Mouse (Mus musculus) Patski (cell line): Measurements from ENCODE around the gene Ldha. TPM values are rescaled to one million over a fixed set of nuclear protein-coding genes. Genes with fewer than 3 reads are reported as not detected.
A peak's percentile ranks its signal among the peaks of the same experiment; 100 is the strongest.
"Not testable (repeated sequence)": the region's sequence is repeated elsewhere in the genome, so short reads cannot be mapped to it uniquely, and the experiment has no call there.

ENCODE experiments used
- ATAC-seq: fragments of 100-300 bp; one replicate; pipeline ENCODE4 v1.8.0; 2021
- CTCF ChIA-PET: fragments of 350-600 bp; sonication (Branson Sonifier 250); formaldehyde crosslinking; loops from one replicate; lab custom pipeline; 2022; ENCODE audit warnings: inconsistent platforms; lab: Charles Lee
- POLR2A ChIA-PET: fragments of 350-600 bp; sonication (Branson Sonifier 250); formaldehyde crosslinking; loops from one replicate; lab custom pipeline; 2022; ENCODE audit warnings: antibody characterized with exemption, inconsistent platforms; lab: Charles Lee
- DNase-seq: peaks from one replicate; pipeline ENCODE4 v3.0.0-alpha.2; 2011; ENCODE audit warnings: low read depth, low spot score
- H3K27me3 ChIP-seq: fragments of 371-371 bp; one replicate; pipeline ENCODE4 v1.5.1; 2021
- CTCF ChIP-seq: fragments of 100-300 bp; IDR thresholded peaks from one replicate; pipeline ENCODE4 v1.5.1; 2021
- in situ Hi-C: fragments of 300-500 bp; cut with MboI; formaldehyde crosslinking; loops from 3 replicates; pipeline ENCODE4 v1.11.1; 2018; ENCODE audit warnings: low pct_unique_long_range_greater_than_20kb, mixed read lengths
- polyA plus RNA-seq: library from polyadenylated mRNA; unstranded; gene quantifications from one replicate; pipeline ENCODE4 v1.2.3, GENCODE M21; 2021

Ldha gene
- polyA plus RNA-seq, 1 experiment from 2014 or later, result 752 TPM

DNA sequence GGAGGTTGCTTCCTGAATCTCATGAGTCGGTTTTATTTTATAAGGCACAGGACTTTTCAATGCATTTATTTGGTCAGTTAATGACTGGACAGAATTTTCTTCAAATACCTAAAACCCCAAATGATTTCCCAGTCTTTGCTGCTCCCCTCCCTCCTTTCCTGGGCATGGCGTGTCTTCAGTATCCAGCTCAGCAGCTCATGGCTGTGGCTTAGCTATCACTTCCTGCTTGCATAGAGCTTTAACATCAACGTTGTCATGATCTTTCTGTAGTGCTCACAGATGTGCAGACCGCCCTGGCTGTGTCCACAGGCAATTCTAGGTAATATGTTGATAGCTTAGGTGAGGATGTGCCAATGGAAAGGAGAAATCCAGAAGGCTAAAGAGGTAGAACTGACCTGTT is 30.7 kb downstream of the Ldha start:
- H3K27me3 ChIP-seq, result peaks cover 6% of the 10 kb centered on the region
- no peak for ATAC-seq
- no peak for DNase-seq
- ChIA-PET POLR2A (interaction anchor here (0.6 kb wide), 1 partner anchor 13 kb away, joined by 3 read pairs; no protein-coding TSS in a partner anchor), CTCF (interaction anchor here (1.0 kb wide), 1 partner anchor 15 kb away, joined by 3 read pairs; no protein-coding TSS in a partner anchor)
- TF ChIP-seq CTCF, result no peak
- in situ Hi-C loops, result no loop called here

DNA sequence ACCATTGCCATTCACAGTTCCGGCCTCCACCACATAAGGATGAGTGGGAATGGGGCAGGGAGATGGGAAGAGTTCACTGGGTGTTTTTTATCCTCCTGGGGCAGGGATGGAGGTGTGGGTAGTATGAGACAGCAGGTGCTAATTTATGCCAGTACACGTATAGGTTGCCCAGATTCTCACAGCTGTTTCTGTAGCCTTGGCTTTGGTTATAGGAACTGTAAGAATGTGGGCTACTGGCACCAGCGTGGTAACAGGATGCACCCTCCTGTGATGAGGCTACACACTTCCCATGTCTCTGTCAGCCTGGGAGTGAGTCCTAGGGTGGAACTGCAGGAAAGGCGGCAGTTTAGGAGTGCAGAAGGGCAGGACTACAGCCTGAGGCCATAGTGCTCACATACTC is 35.6 kb downstream of the Ldha start:
- H3K27me3 ChIP-seq, result no peaks in the 10 kb centered on the region
- no peak for DNase-seq
- TF ChIP-seq CTCF, result no peak
- ChIA-PET POLR2A (no interaction called here), CTCF (no interaction called here)
- no peak for ATAC-seq
- in situ Hi-C loops, result no loop called here

DNA sequence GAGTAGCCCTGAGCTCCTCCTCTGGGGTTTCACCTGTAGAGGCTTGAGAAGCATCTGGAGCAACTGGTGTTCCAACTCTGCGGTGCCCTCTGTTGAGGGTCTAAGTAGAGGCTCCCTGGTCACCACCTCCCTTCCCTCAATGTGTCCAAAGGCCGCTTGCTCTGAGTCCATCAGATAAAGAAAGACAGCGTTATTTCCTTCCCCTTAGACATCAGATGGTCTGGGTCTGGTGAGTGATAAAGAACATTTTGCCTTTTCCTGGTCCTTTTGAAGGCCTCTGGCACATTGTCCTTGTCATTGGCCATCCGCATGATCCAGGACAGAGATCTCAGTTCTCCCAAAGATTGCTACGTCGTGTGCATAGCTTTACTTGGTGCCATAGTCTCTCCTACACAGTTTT is 36.0 kb downstream of the Ldha start:
- CTCF ChIA-PET, result no interaction called here
- in situ Hi-C loops, result no loop called here
- ATAC-seq (no peak), DNase-seq (no peak)
- H3K27me3 ChIP-seq, result no peaks in the 10 kb centered on the region
- POLR2A ChIA-PET, result no interaction called here
- TF ChIP-seq CTCF, result no peak

DNA sequence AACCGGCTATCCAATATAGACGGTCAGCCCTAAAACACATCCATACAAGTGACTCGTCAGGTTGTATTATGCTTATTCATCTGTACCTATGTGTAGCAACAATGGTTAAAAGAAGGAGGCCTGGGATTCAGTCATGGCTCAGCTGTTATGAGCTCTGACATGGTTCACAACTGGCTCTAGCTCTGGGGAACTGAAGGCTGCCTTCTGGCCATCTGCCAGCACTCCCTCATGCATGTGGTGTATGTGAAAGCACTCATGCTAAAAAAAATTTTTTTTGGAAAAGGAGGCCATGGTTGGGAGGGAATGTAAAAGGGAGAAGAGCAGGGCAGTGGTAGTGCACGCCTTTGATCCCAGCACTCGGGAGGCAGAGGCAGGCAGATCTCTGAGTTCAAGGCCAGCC is 38.6 kb downstream of the Ldha start:
- in situ Hi-C loops, result no loop called here
- TF ChIP-seq CTCF, result no peak
- ATAC-seq (no peak), DNase-seq (peak; percentile 44)
- POLR2A ChIA-PET, result no interaction called here
- CTCF ChIA-PET, result no interaction called here
- no peaks in the 10 kb centered on the region for H3K27me3 ChIP-seq

DNA sequence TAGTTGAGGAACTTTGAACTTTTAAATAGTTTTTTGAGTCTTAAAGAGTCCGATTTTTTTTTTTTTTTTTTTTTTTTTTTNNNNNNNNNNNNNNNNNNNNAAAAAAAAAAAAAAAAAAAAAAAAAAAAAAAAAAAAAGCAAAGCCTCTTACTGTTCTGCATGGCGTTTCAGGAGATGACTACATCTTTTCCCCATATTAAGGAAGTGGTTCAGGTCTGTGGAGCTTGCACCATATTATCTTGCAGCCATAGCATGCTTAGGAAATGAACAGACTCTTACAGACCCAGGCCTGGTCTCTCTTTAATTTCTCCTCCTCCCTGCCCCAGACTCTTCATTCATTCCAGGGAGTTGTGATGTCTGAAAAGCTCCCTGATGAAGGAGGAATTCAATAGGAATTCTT is 39.7 kb downstream of the Ldha start:
- H3K27me3 ChIP-seq, result no peaks in the 10 kb centered on the region
- ChIA-PET POLR2A (no interaction called here), CTCF (no interaction called here)
- DNase-seq (no peak), ATAC-seq (no peak)
- TF ChIP-seq CTCF, result no peak
- in situ Hi-C loops, result no loop called here

DNA sequence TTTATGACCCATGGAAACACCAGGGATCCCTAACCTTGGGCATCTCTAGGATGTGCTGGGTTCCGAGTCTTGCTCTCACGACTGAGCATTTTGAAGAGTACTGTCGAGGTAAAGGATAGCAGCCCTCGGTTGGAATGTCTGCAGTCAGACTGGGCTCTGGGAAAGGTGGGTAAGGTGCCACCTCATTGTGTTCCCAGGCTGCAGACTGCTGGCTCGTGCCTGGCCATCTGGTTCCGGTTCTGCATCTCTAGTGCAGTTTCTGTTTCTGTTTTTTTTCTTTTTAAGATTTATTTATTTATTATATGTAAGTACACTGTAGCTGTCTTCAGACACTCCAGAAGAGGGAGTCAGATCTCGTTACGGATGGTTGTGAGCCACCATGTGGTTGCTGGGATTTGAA is 40.7 kb downstream of the Ldha start:
- ATAC-seq, in situ Hi-C loops, H3K27me3 ChIP-seq, CTCF ChIA-PET, POLR2A ChIA-PET, DNase-seq: not testable (repeated sequence)

DNA sequence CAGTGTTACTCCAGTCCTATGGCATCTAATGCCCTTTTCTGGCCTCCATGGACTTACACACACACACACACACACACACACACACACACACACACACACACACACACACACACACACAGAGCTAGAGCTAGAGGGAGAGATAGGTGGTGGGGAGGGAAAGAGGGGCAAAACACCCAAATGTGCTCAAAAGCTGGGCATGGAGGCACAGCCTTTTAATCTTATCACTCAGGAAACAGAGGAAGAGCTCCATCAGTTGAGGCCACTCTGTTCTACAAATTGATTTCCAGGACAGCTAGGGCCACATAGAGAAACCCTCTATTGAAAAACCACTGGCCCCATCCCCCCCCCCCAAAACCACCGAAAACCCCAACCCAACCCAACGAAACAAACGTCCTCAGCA is 42.0 kb downstream of the Ldha start:
- in situ Hi-C loops, result no loop called here
- CTCF ChIA-PET, result interaction anchor here (0.9 kb wide), 1 partner anchor 23 kb away, joined by 3 read pairs; no protein-coding TSS in a partner anchor
- ATAC-seq (no peak), DNase-seq (no peak)
- TF ChIP-seq CTCF, result no peak
- POLR2A ChIA-PET, result no interaction called here
- H3K27me3 ChIP-seq, result no peaks in the 10 kb centered on the region

DNA sequence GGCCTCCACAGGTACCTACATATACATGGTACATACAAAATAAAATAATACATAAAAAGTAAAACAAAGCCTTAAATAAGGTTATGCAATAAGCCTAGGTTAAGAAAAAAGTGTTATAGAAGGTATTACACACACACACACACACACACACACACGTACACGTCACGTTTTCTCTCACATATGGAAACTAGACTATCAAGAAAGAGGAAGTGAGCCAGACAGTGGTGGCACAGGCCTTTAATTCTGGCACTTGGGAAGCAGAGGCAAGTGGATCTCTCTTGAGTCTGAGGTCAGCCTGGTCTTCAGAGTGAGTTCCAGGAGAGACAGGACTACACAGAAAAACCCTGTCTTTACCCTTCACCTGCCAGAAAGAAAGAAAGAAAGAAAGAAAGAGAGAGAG is 54.2 kb downstream of the Ldha start:
- in situ Hi-C loops, result no loop called here
- CTCF ChIA-PET, result interaction anchor here (0.6 to 1.7 kb wide), 3 partner anchors 10 to 12 kb away, joined by 3 to 5 read pairs (median 3); no protein-coding TSS in a partner anchor
- H3K27me3 ChIP-seq, result no peaks in the 10 kb centered on the region
- ATAC-seq, result no peak
- TF ChIP-seq CTCF, result no peak
- POLR2A ChIA-PET, result no interaction called here
- no peak for DNase-seq

DNA sequence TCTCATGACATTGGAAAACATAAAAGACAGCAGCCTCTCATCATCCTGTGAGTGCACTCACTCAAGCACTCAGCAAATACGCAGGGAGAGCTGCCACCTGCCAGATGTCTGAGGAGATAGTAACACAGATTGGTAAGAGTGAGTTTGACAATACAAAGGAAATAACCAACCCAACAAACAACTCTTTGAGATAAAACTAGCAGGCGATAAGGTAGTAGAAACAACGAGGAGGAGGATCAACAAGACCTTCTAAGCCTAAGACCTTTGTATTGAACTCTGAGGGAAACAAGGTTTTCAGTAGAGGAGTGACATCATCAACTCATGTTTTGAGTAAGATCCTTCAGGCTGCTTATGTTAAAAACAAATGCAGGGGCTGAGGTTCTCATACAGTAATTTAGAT is 58.1 kb downstream of the Ldha start:
- no peaks in the 10 kb centered on the region for H3K27me3 ChIP-seq
- DNase-seq (no peak), ATAC-seq (no peak)
- in situ Hi-C loops, result no loop called here
- CTCF ChIA-PET, result interaction anchor here (1.2 to 2.1 kb wide), 2 partner anchors 10 to 12 kb away, joined by 3 to 5 read pairs; no protein-coding TSS in a partner anchor
- no peak for TF ChIP-seq CTCF
- POLR2A ChIA-PET, result no interaction called here

Other genes starting within 250 kb of the Ldha start
- gene Sergef, start 201.7 kb upstream of the Ldha start, polyA plus RNA-seq, result 13.4 TPM
- not detected for gene Tph1, start 168.9 kb upstream of the Ldha start, polyA plus RNA-seq
- gene Saal1, start 130.8 kb upstream of the Ldha start, polyA plus RNA-seq, result 10.3 TPM
- 5.1 TPM for gene Saa3, start 125.8 kb upstream of the Ldha start, polyA plus RNA-seq
- gene Saa4, start 108.9 kb upstream of the Ldha start, polyA plus RNA-seq, result not detected
- not detected for gene Saa1, start 98.5 kb upstream of the Ldha start, polyA plus RNA-seq
- gene Saa2, start 89.7 kb upstream of the Ldha start, polyA plus RNA-seq, result 0.09 TPM
- gene Hps5, start 45.4 kb upstream of the Ldha start, polyA plus RNA-seq, result 34.4 TPM
- 45.2 TPM for gene Gtf2h1, start 45.4 kb upstream of the Ldha start, polyA plus RNA-seq
- not detected for gene Ldhc, start 19.7 kb downstream of the Ldha start, polyA plus RNA-seq
- 139 TPM for gene Tsg101, start 78.5 kb downstream of the Ldha start, polyA plus RNA-seq
- gene Uevld, start 117.1 kb downstream of the Ldha start, polyA plus RNA-seq, result 14.3 TPM
- not detected for gene Gm9999, start 142.1 kb downstream of the Ldha start, polyA plus RNA-seq
- 19.6 TPM for gene Spty2d1, start 166.9 kb downstream of the Ldha start, polyA plus RNA-seq
- 87.7 TPM for gene Tmem86a, start 209.1 kb downstream of the Ldha start, polyA plus RNA-seq